Mouse (Mus musculus): ENCODE measurements around the gene Zfp36. TPM values are rescaled to one million over a fixed set of nuclear protein-coding genes. Genes with fewer than 3 reads are reported as not detected.
A peak's percentile ranks its signal among the peaks of the same experiment; 100 is the strongest.

The Zfp36 gene
- total and polyA plus RNA-seq, 3 experiments, result 19.4 to 28.2 (median 26.3) TPM

DNA sequence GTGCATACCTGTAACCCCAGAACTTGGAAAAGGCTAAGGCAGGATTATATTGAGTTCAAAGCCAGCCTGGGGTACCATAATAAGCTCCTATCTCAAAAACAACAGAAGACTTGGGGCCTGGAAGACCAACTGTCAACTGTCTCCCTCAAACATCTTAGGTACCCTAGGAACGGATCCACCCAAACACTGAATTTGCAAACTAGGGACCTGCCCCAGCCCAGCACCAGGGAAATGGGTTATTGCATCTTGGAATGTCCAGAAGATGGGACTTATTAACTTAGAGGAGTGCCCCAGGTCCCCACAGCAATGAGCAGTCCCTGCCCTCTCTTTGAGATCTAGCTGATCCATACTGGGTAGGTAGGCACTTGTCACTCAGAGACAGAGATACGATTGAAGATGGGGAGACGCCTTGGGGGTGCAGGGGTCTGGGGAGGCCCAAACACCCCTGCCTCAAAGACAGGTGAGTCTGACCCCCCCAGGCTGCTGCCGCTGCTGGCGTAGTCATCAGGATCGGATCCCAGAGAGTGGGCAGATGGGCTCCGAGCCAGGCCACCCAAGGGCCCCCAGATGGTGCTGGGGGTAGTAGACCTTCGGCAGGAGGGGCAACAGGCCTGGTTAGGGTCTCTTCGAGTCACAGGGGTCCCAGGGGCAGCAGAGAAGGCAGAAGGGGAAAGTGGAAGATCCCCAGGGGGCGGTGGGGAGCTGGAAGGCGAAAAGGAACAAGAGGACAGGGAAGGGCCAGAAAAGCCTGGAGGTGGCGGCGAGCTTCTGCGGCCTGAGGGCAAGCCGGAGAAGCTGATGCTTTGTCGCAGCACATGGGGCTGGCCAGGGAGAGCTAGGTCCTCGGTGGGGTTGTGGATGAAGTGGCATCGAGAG lies 2.6 kb downstream of the Zfp36 start:
- Histone ChIP-seq H3K79me2 (replicated peaks; ENCODE audit: control insufficient read depth, insufficient read depth, low read length) (no peaks in the 10 kb centered on the region; the same call in 1 of the 2 replicates), H3K4me3 (peak overlapping the region; percentile 88), H3K9ac (ENCODE audit: low read depth, low read length) (peak overlapping the region; percentile 97), H3K4me1 (ENCODE audit: control insufficient read depth, insufficient read depth, low read length) (peaks cover 9% of the 10 kb centered on the region), H3K27ac (peak overlapping the region; percentile 93), H3K27me3 (ENCODE audit: control insufficient read depth, insufficient read depth, low read length) (no peaks in the 10 kb centered on the region), H3K36me3 (ENCODE audit: control insufficient read depth, insufficient read depth, low read length) (peaks cover 5% of the 10 kb centered on the region; the same call in 1 of the 2 replicates)
- no peak for TF ChIP-seq POLR2A (IDR thresholded peaks at IDR 0.05; ENCODE audit: insufficient read depth, low read depth, low read length)
- no peak for TF ChIP-seq EP300 (IDR thresholded peaks at IDR 0.05; ENCODE audit: insufficient read depth, low read depth, low read length)
- TF ChIP-seq CTCF (IDR thresholded peaks at IDR 0.05), result no peak
- peak; percentile 58 to 75 for DNase-seq
- intact Hi-C loops (cut with DNase I), result no loop called here
- WGBS, result 12% methylated on average over 18 of the region's 18 CpGs

DNA sequence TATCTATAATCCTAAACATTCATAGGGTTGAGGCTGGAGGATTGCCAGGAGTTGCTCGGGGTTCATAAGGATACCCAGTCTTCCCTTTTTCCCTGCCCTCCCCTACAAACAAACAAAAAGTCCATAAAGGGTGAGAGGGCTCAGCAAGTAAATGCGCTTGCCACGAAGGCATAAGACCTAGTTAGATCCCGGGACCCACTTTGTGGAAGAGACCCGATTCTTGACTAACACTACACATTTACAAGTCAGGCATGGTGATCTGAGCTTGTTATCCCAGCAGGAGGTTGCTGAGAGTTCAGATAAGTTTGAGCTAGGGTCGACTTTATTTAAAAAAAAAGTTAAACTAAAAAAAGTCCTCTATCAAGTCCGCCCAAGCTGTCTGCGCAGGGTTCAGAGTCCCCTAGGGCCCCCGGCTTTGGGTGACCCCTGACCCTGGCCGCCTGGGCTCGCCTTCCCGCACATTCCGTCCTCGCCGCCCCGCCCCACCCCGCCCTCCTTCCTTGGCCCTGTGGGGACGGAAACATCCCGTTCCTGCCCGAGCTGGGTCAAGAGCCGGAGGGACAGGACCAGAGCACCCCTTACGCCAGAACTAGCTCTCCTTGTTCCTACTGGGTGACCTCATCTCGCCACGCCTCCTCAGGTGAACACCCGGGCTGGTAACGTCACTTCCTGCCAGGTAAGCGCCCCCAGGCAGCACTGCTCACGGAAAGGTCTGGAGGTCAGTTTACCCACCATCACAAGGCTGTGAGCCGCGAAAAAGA lies 3.9 kb downstream of the Zfp36 start:
- no peaks in the 10 kb centered on the region for H3K27me3 ChIP-seq (ENCODE audit: control insufficient read depth, insufficient read depth, low read length)
- no peaks in the 10 kb centered on the region; the same call in 1 of the 2 replicates for H3K79me2 ChIP-seq (replicated peaks; ENCODE audit: control insufficient read depth, insufficient read depth, low read length)
- peak overlapping the region; percentile 71 for H3K9ac ChIP-seq (ENCODE audit: low read depth, low read length)
- peaks cover 5% of the 10 kb centered on the region; the same call in 1 of the 2 replicates for H3K36me3 ChIP-seq (ENCODE audit: control insufficient read depth, insufficient read depth, low read length)
- WGBS, result 2% methylated on average over 30 of the region's 30 CpGs
- H3K4me3 ChIP-seq, result peak overlapping the region; percentile 88
- peak; percentile 88 for TF ChIP-seq POLR2A (IDR thresholded peaks at IDR 0.05; ENCODE audit: insufficient read depth, low read depth, low read length)
- no peak for TF ChIP-seq CTCF (IDR thresholded peaks at IDR 0.05)
- peak; percentile 100 for TF ChIP-seq EP300 (IDR thresholded peaks at IDR 0.05; ENCODE audit: insufficient read depth, low read depth, low read length)
- intact Hi-C loops (cut with DNase I), result no loop called here
- peak overlapping the region; percentile 93 for H3K27ac ChIP-seq
- peaks cover 7% of the 10 kb centered on the region for H3K4me1 ChIP-seq (ENCODE audit: control insufficient read depth, insufficient read depth, low read length)
- DNase-seq, result peak; percentile 88 to 91

DNA sequence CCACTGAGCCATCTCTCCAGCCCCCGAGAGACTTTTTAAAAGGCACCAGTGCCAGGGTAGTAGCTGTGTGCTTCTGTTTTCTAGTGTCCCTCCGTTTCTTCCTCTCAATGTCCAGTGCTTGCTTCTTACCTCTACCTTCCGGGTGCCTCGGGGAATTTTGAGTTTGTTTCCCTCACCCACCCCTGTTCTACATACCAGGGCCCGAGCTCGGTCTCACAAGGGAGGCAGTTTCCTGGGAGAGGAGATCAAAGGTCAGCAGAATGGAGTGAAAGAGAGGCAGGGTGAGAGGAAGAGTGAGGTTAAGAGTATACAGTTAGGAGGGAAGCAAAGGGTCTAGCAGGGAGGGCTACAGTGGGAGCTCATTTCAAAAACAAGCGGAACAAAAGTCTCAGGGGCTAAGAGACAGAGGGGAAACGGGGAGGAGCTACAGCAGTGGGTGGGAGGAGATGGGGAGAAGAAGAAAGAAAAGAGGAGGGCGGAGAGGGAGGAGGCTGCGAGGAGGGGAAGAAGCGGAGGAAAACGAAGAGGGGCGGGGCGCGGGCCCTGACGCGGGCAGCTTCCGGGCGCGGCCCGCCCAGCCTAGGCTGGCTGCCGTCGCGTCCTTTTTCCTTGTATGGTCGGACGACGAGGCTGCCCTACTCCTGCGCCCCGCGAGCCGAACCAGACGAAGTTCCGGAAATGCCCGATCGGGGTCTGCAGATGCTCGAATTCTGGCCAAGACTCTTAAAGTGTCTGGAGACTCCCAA lies 4.7 kb downstream of the Zfp36 start:
- peak; percentile 47; the same call in 1 of the 2 replicates for TF ChIP-seq EP300 (IDR thresholded peaks at IDR 0.05; ENCODE audit: insufficient read depth, low read depth, low read length)
- peak; percentile 79 for TF ChIP-seq POLR2A (IDR thresholded peaks at IDR 0.05; ENCODE audit: insufficient read depth, low read depth, low read length)
- no peak; the same call in 1 of the 2 replicates for TF ChIP-seq CTCF (IDR thresholded peaks at IDR 0.05)
- peak overlapping the region; percentile 79 for H3K9ac ChIP-seq (ENCODE audit: low read depth, low read length)
- peaks cover 1% of the 10 kb centered on the region; the same call in 1 of the 2 replicates for H3K36me3 ChIP-seq (ENCODE audit: control insufficient read depth, insufficient read depth, low read length)
- H3K27ac ChIP-seq, result peak overlapping the region; percentile 93
- H3K4me3 ChIP-seq, result peak overlapping the region; percentile 88
- peak; percentile 93 to 96 for DNase-seq
- H3K79me2 ChIP-seq (replicated peaks; ENCODE audit: control insufficient read depth, insufficient read depth, low read length), result no peaks in the 10 kb centered on the region; the same call in none of the 2 replicates
- H3K27me3 ChIP-seq (ENCODE audit: control insufficient read depth, insufficient read depth, low read length), result no peaks in the 10 kb centered on the region
- intact Hi-C loops (cut with DNase I), result no loop called here
- under 1% methylated on average over 36 of the region's 36 CpGs for WGBS
- peaks cover 9% of the 10 kb centered on the region for H3K4me1 ChIP-seq (ENCODE audit: control insufficient read depth, insufficient read depth, low read length)

DNA sequence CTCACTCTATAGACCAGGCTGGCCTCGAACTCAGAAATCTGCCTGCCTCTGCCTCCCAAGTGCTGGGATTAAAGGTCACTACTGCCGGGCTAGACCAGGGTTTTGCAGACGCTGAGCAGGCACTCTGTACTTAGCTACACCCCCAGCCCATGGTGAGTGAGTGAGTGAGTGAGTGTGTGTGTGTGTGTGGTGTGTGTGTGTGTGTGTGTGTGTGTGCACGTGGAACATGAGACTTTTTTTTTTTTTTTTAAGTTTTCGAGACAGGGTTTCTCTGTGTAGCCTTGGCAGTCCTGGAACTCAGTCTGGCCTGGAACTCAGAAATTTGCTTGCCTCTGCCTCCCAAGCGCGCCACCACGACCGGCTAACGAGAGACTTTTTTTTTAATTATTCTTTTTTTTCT lies 5.4 kb downstream of the Zfp36 start:
- peaks cover 11% of the 10 kb centered on the region for H3K4me1 ChIP-seq (ENCODE audit: control insufficient read depth, insufficient read depth, low read length)
- DNase-seq, result no peak
- TF ChIP-seq CTCF (IDR thresholded peaks at IDR 0.05) (no peak), EP300 (IDR thresholded peaks at IDR 0.05; ENCODE audit: insufficient read depth, low read depth, low read length) (no peak), POLR2A (IDR thresholded peaks at IDR 0.05; ENCODE audit: insufficient read depth, low read depth, low read length) (no peak)
- intact Hi-C loops (cut with DNase I), result loop anchor here (5.0 kb wide), 1 partner anchor 223 kb away; the partner anchor contains the start of genes Pak4 and Samd4b
- no peaks in the 10 kb centered on the region for H3K27me3 ChIP-seq (ENCODE audit: control insufficient read depth, insufficient read depth, low read length)
- no peaks in the 10 kb centered on the region; the same call in 1 of the 2 replicates for H3K36me3 ChIP-seq (ENCODE audit: control insufficient read depth, insufficient read depth, low read length)
- no peak overlapping the region for H3K9ac ChIP-seq (ENCODE audit: low read depth, low read length)
- no peak overlapping the region for H3K4me3 ChIP-seq
- no peaks in the 10 kb centered on the region; the same call in none of the 2 replicates for H3K79me2 ChIP-seq (replicated peaks; ENCODE audit: control insufficient read depth, insufficient read depth, low read length)
- WGBS, result 53% methylated on average over 10 of the region's 10 CpGs
- H3K27ac ChIP-seq, result peak overlapping the region; percentile 93

GRCm38 (mm10) chr7:28373891-28374495 lies 6.1 kb downstream of the Zfp36 start:
- H3K9ac ChIP-seq (ENCODE audit: low read depth, low read length), result no peak overlapping the region
- 81% methylated on average over 7 of the region's 7 CpGs for WGBS
- H3K36me3 ChIP-seq (ENCODE audit: control insufficient read depth, insufficient read depth, low read length), result no peaks in the 10 kb centered on the region; the same call in 1 of the 2 replicates
- H3K79me2 ChIP-seq (replicated peaks; ENCODE audit: control insufficient read depth, insufficient read depth, low read length), result no peaks in the 10 kb centered on the region; the same call in none of the 2 replicates
- no peak overlapping the region for H3K4me3 ChIP-seq
- TF ChIP-seq EP300 (IDR thresholded peaks at IDR 0.05; ENCODE audit: insufficient read depth, low read depth, low read length) (no peak), POLR2A (IDR thresholded peaks at IDR 0.05; ENCODE audit: insufficient read depth, low read depth, low read length) (no peak), CTCF (IDR thresholded peaks at IDR 0.05) (no peak)
- H3K4me1 ChIP-seq (ENCODE audit: control insufficient read depth, insufficient read depth, low read length), result peaks cover 12% of the 10 kb centered on the region
- H3K27me3 ChIP-seq (ENCODE audit: control insufficient read depth, insufficient read depth, low read length), result no peaks in the 10 kb centered on the region
- peak overlapping the region; percentile 34 for H3K27ac ChIP-seq
- intact Hi-C loops (cut with DNase I), result loop anchor here (1.0 to 5.0 kb wide), 2 partner anchors 12 to 223 kb away; partner anchors contain the start of genes Pak4 and Samd4b
- DNase-seq, result no peak
